Mouse (Mus musculus) forebrain, postnatal 0 days (tissue): ENCODE results near the gene Tnc. TPM values are rescaled to one million over a fixed set of nuclear protein-coding genes. Genes with fewer than 3 reads are reported as not detected.

ENCODE experiments used
- ATAC-seq: fragments of 200-750 bp; cut with Nextera tagmentation; 2 replicates; pipeline ENCODE4 v1.8.0; 2017; ENCODE audit warnings: mild to moderate bottlenecking, moderate library complexity
- DNase-seq: peaks from one replicate; pipeline ENCODE4 v3.0.0-alpha.2; 2015
- H3K27ac ChIP-seq: fragments of 300-500 bp; sonication (generic); 2 replicates; pipeline ENCODE4 v1.5.1; 2014; ENCODE audit warnings: low read depth, mild to moderate bottlenecking, antibody characterized with exemption, low read length, moderate library complexity, mixed read lengths
- H3K27me3 ChIP-seq: fragments of 300-500 bp; sonication (generic); 2 replicates; pipeline ENCODE4 v1.6.1; 2014; ENCODE audit warnings: mild to moderate bottlenecking, low read length, mixed read lengths; ENCODE audit not compliant: insufficient read depth
- H3K36me3 ChIP-seq: fragments of 300-500 bp; sonication (generic); 2 replicates; pipeline ENCODE4 v1.6.1; 2014; ENCODE audit warnings: mild to moderate bottlenecking, moderate library complexity; ENCODE audit not compliant: insufficient read depth
- H3K4me1 ChIP-seq: fragments of 300-500 bp; sonication (generic); 2 replicates; pipeline ENCODE4 v1.6.1; 2014; ENCODE audit warnings: antibody characterized with exemption; ENCODE audit not compliant: insufficient read depth
- H3K4me2 ChIP-seq: fragments of 300-500 bp; sonication (generic); 2 replicates; pipeline ENCODE4 v1.6.1; 2014; ENCODE audit warnings: low read depth, mild to moderate bottlenecking, moderate library complexity
- H3K4me3 ChIP-seq: fragments of 300-500 bp; sonication (generic); 2 replicates; pipeline ENCODE4 v1.5.1; 2014; ENCODE audit warnings: low read depth, low read length, mixed read lengths
- H3K9ac ChIP-seq: fragments of 300-500 bp; sonication (generic); 2 replicates; pipeline ENCODE4 v1.6.1; 2014; ENCODE audit warnings: mild to moderate bottlenecking
- H3K9me3 ChIP-seq: fragments of 300-500 bp; sonication (generic); 2 replicates; pipeline ENCODE4 v1.6.1; 2016; ENCODE audit warnings: low read length
- CTCF ChIP-seq: sonication (generic); IDR thresholded peaks from 2 replicates; pipeline ENCODE4 v1.5.1; 2016; ENCODE audit warnings: antibody characterized with exemption, control low read depth, low read depth
- WGBS: fragments of 180-500 bp; shearing (Covaris S2); extraction: QIAGEN DNeasy Blood & Tissue Kit; methylation state at CpG from one replicate; pipeline ENCODE4 v1.1.7; 2014; 5-methylcytosine and 5-hydroxymethylcytosine counted together
- polyA plus RNA-seq: library from polyadenylated mRNA; unstranded; fragments of >200 nt; fragmentation: Nextera tagmentation; extraction: Ambion mirVana; gene quantifications from 2 replicates; pipeline ENCODE4 v1.2.1, GENCODE M21; 2015
- total RNA-seq: library from RNA; depleted of rRNA; stranded (reverse); fragments of >200 nt; gene quantifications from 2 replicates; pipeline ENCODE4 v1.2.3, GENCODE M21; 2014

Gene Tnc
- total and polyA plus RNA-seq, 2 experiments from 2014 or later: 39.5 to 131 TPM

DNA sequence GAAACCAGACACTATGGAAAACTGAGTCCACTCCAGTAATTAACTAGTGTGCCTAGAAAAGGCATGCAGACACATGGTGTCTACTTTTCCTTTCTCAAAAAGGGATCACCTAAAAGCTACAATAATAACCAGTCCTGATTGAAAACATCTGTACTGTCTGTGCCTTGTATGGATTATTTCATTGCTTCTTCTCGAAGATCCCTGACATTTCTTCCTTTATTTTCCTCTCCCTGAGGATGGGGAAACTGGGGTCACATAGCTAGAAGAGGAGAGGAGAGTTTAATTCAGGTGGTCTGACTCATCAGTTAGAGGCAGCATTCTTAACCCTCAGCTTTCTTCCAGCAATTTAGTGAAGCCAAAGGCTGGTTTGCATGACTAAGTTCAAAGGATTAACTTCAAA lies 17.3 kb downstream of the Tnc start:
- DNase-seq: no peak
- H3K36me3 ChIP-seq: no peaks in the 10 kb centered on the region
- ATAC-seq: no peak
- H3K27ac ChIP-seq: no peak overlapping the region
- no peak overlapping the region for H3K4me2 ChIP-seq
- 62% methylated on average over 1 of the region's 1 CpGs for WGBS
- no peaks in the 10 kb centered on the region for H3K27me3 ChIP-seq
- TF ChIP-seq CTCF: no peak
- no peak overlapping the region for H3K4me3 ChIP-seq
- no peak overlapping the region for H3K9ac ChIP-seq
- H3K4me1 ChIP-seq: no peaks in the 10 kb centered on the region
- H3K9me3 ChIP-seq: no peaks in the 10 kb centered on the region

DNA sequence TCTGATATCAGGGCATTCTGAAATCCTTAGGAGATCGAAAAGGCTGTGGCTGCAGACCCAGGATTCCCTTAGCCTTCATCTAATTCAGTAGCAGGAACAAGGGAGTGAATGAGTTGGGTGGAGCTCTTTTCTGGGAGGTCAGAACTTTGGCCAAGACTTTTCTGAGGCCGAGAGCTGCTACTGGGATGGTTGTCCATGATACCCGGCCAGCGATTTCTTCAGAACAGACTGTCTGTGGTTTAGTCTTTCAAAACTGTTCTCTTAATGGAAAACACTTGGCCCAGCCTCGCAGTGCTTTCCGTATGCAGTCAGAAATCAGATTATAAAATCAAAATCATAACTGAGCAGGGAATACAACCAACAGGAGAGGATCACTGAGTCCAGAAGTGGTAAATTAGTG lies 21.2 kb downstream of the Tnc start:
- H3K9ac ChIP-seq: no peak overlapping the region
- H3K4me2 ChIP-seq: no peak overlapping the region
- H3K9me3 ChIP-seq: no peaks in the 10 kb centered on the region
- H3K27ac ChIP-seq: no peak overlapping the region
- no peaks in the 10 kb centered on the region for H3K27me3 ChIP-seq
- WGBS: 65% methylated on average over 6 of the region's 6 CpGs
- no peak overlapping the region for H3K4me3 ChIP-seq
- ATAC-seq (no peak), DNase-seq (no peak)
- no peaks in the 10 kb centered on the region for H3K36me3 ChIP-seq
- H3K4me1 ChIP-seq: no peaks in the 10 kb centered on the region
- no peak for TF ChIP-seq CTCF

DNA sequence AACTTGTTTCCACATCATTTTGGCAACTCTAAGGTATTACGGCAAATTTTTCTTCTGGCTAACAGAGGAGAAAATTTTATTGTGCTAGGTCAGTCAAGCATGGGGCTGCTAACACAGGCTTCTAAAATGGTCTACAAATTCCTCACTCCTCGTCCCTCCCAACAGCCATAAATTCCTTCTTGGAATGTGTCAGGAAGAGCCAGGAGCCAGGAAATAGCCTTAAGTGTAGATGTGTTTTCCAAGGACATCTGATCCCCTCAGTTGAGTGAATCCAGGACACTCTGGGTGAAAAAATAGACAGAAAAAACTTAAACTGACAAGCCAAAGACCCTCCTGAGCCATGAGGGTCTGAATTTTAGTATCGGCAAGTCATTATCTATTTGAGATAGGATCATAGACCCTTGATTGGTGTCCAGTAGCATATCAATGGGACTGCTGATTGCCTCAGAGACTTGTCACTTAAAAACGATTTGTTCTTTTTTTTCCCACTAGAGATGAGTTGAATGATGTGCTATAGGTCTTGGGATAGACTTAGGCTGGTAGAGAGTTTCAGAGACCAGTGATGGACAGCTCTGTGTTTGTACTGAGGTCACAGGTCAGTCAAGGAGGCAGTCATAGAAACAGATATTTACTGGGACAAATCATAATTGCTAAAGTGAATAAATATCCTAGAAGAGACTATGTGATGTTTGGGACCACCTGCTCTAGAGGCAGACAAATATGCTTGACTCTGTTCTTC lies 22.6 kb downstream of the Tnc start:
- no peaks in the 10 kb centered on the region for H3K4me1 ChIP-seq
- WGBS: 58% methylated on average over 4 of the region's 4 CpGs
- no peaks in the 10 kb centered on the region for H3K27me3 ChIP-seq
- no peak overlapping the region for H3K4me3 ChIP-seq
- DNase-seq (no peak), ATAC-seq (no peak)
- H3K27ac ChIP-seq: no peak overlapping the region
- no peaks in the 10 kb centered on the region for H3K9me3 ChIP-seq
- H3K4me2 ChIP-seq: no peak overlapping the region
- no peak for TF ChIP-seq CTCF
- no peaks in the 10 kb centered on the region for H3K36me3 ChIP-seq
- H3K9ac ChIP-seq: no peak overlapping the region

DNA sequence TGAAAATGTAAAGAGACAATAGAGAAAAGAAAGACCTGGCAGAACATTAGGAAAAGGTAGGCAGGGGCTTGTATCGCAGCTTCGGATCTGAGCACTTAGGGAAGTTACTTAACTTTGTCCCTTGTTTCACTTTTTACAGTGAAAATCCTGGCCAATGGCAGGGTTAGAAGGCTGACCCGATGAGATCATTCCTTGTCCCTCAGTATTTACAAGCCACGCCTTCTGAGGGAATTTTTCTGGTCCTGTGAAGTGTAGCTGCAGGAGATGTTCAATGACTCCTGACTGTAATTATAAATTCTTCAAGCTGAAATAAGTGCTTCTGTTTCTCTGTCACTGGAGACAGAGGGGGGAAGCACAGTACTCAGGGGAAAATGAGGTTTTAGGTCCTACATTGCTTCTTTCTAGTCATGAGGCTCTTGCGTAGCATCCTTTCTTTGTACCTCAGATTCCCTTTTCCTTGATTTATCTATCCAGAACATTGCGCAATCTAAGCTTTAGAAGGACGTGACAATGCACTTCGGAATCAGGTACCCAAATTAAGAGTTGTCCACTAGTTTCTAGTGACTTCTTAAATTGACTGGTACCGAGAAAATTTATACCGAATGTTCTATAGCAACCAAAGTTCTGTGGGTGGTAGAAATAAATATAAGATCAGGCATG lies 25.8 kb downstream of the Tnc start:
- Histone ChIP-seq H3K9me3 (no peaks in the 10 kb centered on the region), H3K4me2 (no peak overlapping the region), H3K27me3 (no peaks in the 10 kb centered on the region), H3K9ac (no peak overlapping the region), H3K4me1 (no peaks in the 10 kb centered on the region), H3K27ac (no peak overlapping the region), H3K4me3 (no peak overlapping the region), H3K36me3 (no peaks in the 10 kb centered on the region)
- no peak for ATAC-seq
- TF ChIP-seq CTCF: no peak
- DNase-seq: no peak
- WGBS: 89% methylated on average over 10 of the region's 10 CpGs

DNA sequence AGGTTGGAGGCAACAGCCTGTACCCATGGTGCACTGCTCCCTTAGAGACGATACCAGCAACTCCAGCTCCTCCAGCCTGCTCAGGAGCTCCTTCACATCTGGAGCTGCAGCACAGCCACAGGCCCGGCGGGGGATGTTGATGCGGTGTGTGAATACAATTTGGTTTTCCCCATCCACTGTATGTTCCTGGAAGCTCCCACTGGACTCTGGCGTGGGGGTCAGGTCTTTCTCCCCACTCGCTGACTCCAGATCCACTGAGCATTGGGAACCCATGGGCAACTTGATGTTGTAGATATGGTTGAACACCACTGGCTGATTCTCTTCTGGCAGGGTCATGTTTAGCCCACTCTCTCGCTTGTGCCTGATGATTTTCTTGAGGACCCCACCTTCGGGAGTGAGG lies 26.7 kb downstream of the Tnc start:
- WGBS: 94% methylated on average over 8 of the region's 8 CpGs
- no peaks in the 10 kb centered on the region for H3K27me3 ChIP-seq
- H3K9me3 ChIP-seq: no peaks in the 10 kb centered on the region
- H3K4me3 ChIP-seq: no peak overlapping the region
- H3K4me2 ChIP-seq: no peak overlapping the region
- no peak overlapping the region for H3K9ac ChIP-seq
- H3K4me1 ChIP-seq: no peaks in the 10 kb centered on the region
- H3K36me3 ChIP-seq: no peaks in the 10 kb centered on the region
- H3K27ac ChIP-seq: no peak overlapping the region
- ATAC-seq: no peak
- TF ChIP-seq CTCF: no peak
- DNase-seq: no peak

DNA sequence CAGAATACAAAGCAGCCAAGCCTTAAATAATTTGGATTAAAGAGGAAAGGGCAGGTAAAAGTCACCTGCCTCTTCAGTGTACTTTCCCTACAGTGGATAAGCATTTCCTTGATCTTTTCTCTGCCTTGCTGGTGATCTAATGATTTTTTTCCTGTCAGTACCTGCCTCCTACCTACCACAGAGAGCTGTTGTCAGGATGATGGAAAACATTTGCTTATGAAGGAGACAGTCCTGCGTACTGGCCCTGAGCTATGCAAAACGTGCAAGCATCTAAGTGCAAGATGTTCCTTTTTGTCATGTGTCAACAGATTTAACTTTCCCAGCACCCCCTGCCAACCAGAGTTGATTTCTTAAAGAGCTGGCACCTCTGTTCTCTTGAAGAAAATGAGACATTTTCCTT lies 35.5 kb downstream of the Tnc start:
- H3K4me1 ChIP-seq: no peaks in the 10 kb centered on the region
- peak; percentile 54 for ATAC-seq
- no peaks in the 10 kb centered on the region for H3K36me3 ChIP-seq
- no peaks in the 10 kb centered on the region for H3K9me3 ChIP-seq
- TF ChIP-seq CTCF: no peak
- H3K4me3 ChIP-seq: no peak overlapping the region
- H3K27ac ChIP-seq: no peak overlapping the region
- WGBS: 34% methylated on average over 2 of the region's 2 CpGs
- H3K4me2 ChIP-seq: no peak overlapping the region
- no peaks in the 10 kb centered on the region for H3K27me3 ChIP-seq
- H3K9ac ChIP-seq: no peak overlapping the region
- DNase-seq: no peak

DNA sequence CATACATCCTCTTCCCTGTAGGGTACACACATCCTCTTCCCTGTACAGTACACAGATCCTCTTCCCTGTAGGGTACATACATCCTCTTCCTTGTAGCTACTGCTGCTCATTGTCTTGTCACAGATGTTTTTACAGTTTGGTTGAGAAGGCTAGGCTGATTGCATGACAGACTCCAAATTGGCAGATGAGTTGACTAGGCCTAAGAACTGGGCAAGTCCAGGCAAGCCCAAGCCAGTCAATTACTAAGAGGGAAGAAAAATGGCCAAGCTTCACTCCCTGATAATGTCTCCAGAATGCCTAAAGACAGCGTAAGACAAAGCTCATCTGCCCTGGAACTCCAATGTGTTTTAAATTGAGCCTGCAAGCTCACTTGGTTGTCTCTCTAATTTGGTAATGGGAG lies 36.9 kb downstream of the Tnc start:
- no peak for TF ChIP-seq CTCF
- ATAC-seq (no peak), DNase-seq (no peak)
- Histone ChIP-seq H3K4me2 (no peak overlapping the region), H3K9ac (no peak overlapping the region), H3K4me1 (no peaks in the 10 kb centered on the region), H3K27ac (no peak overlapping the region), H3K9me3 (no peaks in the 10 kb centered on the region), H3K4me3 (no peak overlapping the region), H3K27me3 (no peaks in the 10 kb centered on the region), H3K36me3 (no peaks in the 10 kb centered on the region)
- 100% methylated on average over 1 of the region's 1 CpGs for WGBS
